Comparison of ENCODE assay signal across 8 mouse cellular contexts in genomic region chr2:170347131-170347765, GRCm38 (mm10).
DNase-seq lines count a peak whose midpoint lies in the region; ATAC-seq and TF ChIP-seq lines count a peak whose summit lies in the region.

No protein-coding gene starts in this region.

- H3K4me3 ChIP-seq in testis, adult 2 months (ENCODE audit: control insufficient read depth, low read depth, low read length), result no peak overlapping the region
- H3K4me3 ChIP-seq in lung, embryonic 14.5 days (ENCODE audit: low read depth, low read length), result no peak overlapping the region

- no peaks in the 10 kb centered on the region for H3K27me3 ChIP-seq in testis, adult 2 months (ENCODE audit: control insufficient read depth, insufficient read depth, low read length)
- H3K27me3 ChIP-seq in lung, embryonic 14.5 days (ENCODE audit: insufficient read depth, low read length), result no peaks in the 10 kb centered on the region

- H3K9ac ChIP-seq in lung, embryonic 14.5 days, result no peak overlapping the region

- ATAC-seq in frontal cortex, adult (ENCODE audit: low TSS enrichment), result no peak
- ATAC-seq in lung, embryonic 14.5 days (ENCODE audit: insufficient read depth), result peak; percentile 60; the same call in 1 of the 2 replicates

- TF ChIP-seq CTCF in testis, adult 2 months (IDR thresholded peaks at IDR 0.05; ENCODE audit: control insufficient read depth, insufficient read depth, insufficient replicate concordance, low read depth, low read length), result peak; percentile 30; the same call in 1 of the 2 replicates
- TF ChIP-seq CTCF in lung, embryonic 14.5 days (IDR thresholded peaks at IDR 0.05; ENCODE audit: low read depth), result peak; percentile 85

- H3K27ac ChIP-seq in testis, adult 2 months (ENCODE audit: control insufficient read depth, insufficient read depth, low read depth, low read length), result no peak overlapping the region
- H3K27ac ChIP-seq in lung, embryonic 14.5 days (ENCODE audit: low read depth), result peak overlapping the region; percentile 73

- peaks cover 9% of the 10 kb centered on the region for H3K4me1 ChIP-seq in testis, adult 2 months (ENCODE audit: control insufficient read depth, insufficient read depth, low read length)
- peaks cover 30% of the 10 kb centered on the region for H3K4me1 ChIP-seq in lung, embryonic 14.5 days (ENCODE audit: insufficient read depth)

- peak overlapping the region; percentile 29; the same call in 1 of the 2 replicates for H3K4me2 ChIP-seq in lung, embryonic 14.5 days

- no peaks in the 10 kb centered on the region for H3K36me3 ChIP-seq in testis, adult 2 months (ENCODE audit: control insufficient read depth, insufficient read depth, low read length)
- H3K36me3 ChIP-seq in lung, embryonic 14.5 days (ENCODE audit: insufficient read depth), result no peaks in the 10 kb centered on the region

- intact Hi-C loops in heart, postnatal 36 days (cut with DNase I), result no loop called here

- no peaks in the 10 kb centered on the region for H3K9me3 ChIP-seq in lung, embryonic 14.5 days (ENCODE audit: low read depth, low read length)

- peak; percentile 48 to 54 for DNase-seq in frontal cortex, postnatal 25 days (ENCODE audit: low spot score in 2 of 2)
- no peak for DNase-seq in testis, postnatal 14 days (ENCODE audit: low spot score)
- peak; percentile 41 for DNase-seq in embryo, embryonic 10 days (ENCODE audit: low spot score)
- peak; percentile 70 to 73 for DNase-seq in heart, postnatal 36 days
- peak; percentile 93 for DNase-seq in lung, embryonic 14.5 days
- peak; percentile 62 for DNase-seq in thymus, postnatal 25 days

- TF ChIP-seq POLR2A in testis, adult 2 months (IDR thresholded peaks at IDR 0.05; ENCODE audit: control insufficient read depth, low read depth, low read length), result no peak

- WGBS in lung, embryonic 14.5 days, result 20% methylated on average over 8 of the region's 8 CpGs
